Mouse (Mus musculus): ENCODE data around the gene Mknk1. TPM values are rescaled to one million over a fixed set of nuclear protein-coding genes. Genes with fewer than 3 reads are reported as not detected.

The Mknk1 gene
- total and polyA plus RNA-seq, 3 experiments, result 25.8 to 38.5 TPM; not detected in 1

- Histone ChIP-seq H3K4me3 (ENCODE audit: control insufficient read depth in 1 of 2, insufficient read depth in 1 of 2, low read depth in 2 of 2, low read length in 2 of 2) (no peak overlapping the region), H3K79me2 (ENCODE audit: control insufficient read depth, insufficient read depth, low read length, poor library complexity) (no peaks in the 10 kb centered on the region), H3K9ac (ENCODE audit: control insufficient read depth, low read depth, low read length, poor library complexity, severe bottlenecking) (no peak overlapping the region)
Measured at GRCm38 (mm10) chr4:115897901-115898631, 59.1 kb downstream of the Mknk1 start.

GRCm38 (mm10) chr4:115902816-115903215 is 63.8 kb downstream of the Mknk1 start:
- Histone ChIP-seq H3K27me3 (ENCODE audit: control insufficient read depth in 1 of 2, insufficient read depth in 2 of 2, low read length in 2 of 2) (no peaks in the 10 kb centered on the region; a peak in 1 of 4 replicates), H3K27ac (ENCODE audit: control insufficient read depth, low read depth, low read length) (no peak overlapping the region), H3K9ac (ENCODE audit: control insufficient read depth, low read depth, low read length, poor library complexity, severe bottlenecking) (no peak overlapping the region), H3K4me3 (ENCODE audit: control insufficient read depth in 1 of 2, insufficient read depth in 1 of 2, low read depth in 2 of 2, low read length in 2 of 2) (no peak overlapping the region), H3K79me2 (ENCODE audit: control insufficient read depth, insufficient read depth, low read length, poor library complexity) (no peaks in the 10 kb centered on the region), H3K9me3 (replicated peaks; ENCODE audit: insufficient read depth, low read length) (no peaks in the 10 kb centered on the region), H3K36me3 (ENCODE audit: control insufficient read depth in 1 of 2, insufficient read depth in 2 of 2, low read length in 2 of 2) (no peaks in the 10 kb centered on the region), H3K4me1 (ENCODE audit: control insufficient read depth in 1 of 2, insufficient read depth in 2 of 2, low read length in 2 of 2) (peaks cover 0 to 2% of the 10 kb centered on the region in 2 experiments; a peak in 1 of 4 replicates)
- peak; percentile 73 for DNase-seq (ENCODE audit: low read depth, low spot score)
- TF ChIP-seq E2F4 (IDR thresholded peaks at IDR 0.05; ENCODE audit: borderline replicate concordance, low read depth, low read length), result no peak
- peak; percentile 70 to 89 (median 73) for TF ChIP-seq CTCF (IDR thresholded peaks at IDR 0.05 in 2 of 3, conservative IDR thresholded peaks at IDR 0.05 in 1 of 3; ENCODE audit: control insufficient read depth in 1 of 3, insufficient read depth in 1 of 3, low read depth in 2 of 3, low read length in 3 of 3, poor library complexity in 1 of 3, severe bottlenecking in 1 of 3)
- TF ChIP-seq ZKSCAN1 (IDR thresholded peaks at IDR 0.05; ENCODE audit: low read depth, low read length), result peak; percentile 81; the same call in 1 of the 2 replicates
- TF ChIP-seq SMC3 (IDR thresholded peaks at IDR 0.05; ENCODE audit: low read depth, low read length), result peak; percentile 94
- TF ChIP-seq HCFC1 (IDR thresholded peaks at IDR 0.05; ENCODE audit: low read depth, low read length), result no peak
- peak; percentile 50 for TF ChIP-seq SIN3A (IDR thresholded peaks at IDR 0.05; ENCODE audit: low read length)
- TF ChIP-seq ZNF384 (IDR thresholded peaks at IDR 0.05; ENCODE audit: low read depth, low read length), result peak; percentile 99
- TF ChIP-seq MAX (IDR thresholded peaks at IDR 0.05; ENCODE audit: low read length), result no peak
- peak; percentile 97 for TF ChIP-seq RAD21 (IDR thresholded peaks at IDR 0.05; ENCODE audit: low read depth, low read length)
- peak; percentile 92 for TF ChIP-seq ZC3H11A (IDR thresholded peaks at IDR 0.05; ENCODE audit: low read depth, low read length)
- 0 out of 2 replicates have a peak, but pooled peaks have one; percentile 34 for TF ChIP-seq MAZ (IDR thresholded peaks at IDR 0.05; ENCODE audit: low read depth, low read length)
- 0 out of 2 replicates have a peak, but pooled peaks have one; percentile 28 for TF ChIP-seq ELF1 (IDR thresholded peaks at IDR 0.05; ENCODE audit: low read depth, low read length)
- TF ChIP-seq RCOR1 (IDR thresholded peaks at IDR 0.05; ENCODE audit: low read depth, low read length), result no peak
- no peak for TF ChIP-seq MXI1 (IDR thresholded peaks at IDR 0.05; ENCODE audit: low read depth, low read length)

More at GRCm38 (mm10) chr4:115897901-115898631, 59.1 kb downstream of the Mknk1 start:
- H3K9me3 ChIP-seq (replicated peaks; ENCODE audit: insufficient read depth, low read length), result no peaks in the 10 kb centered on the region
- H3K4me1 ChIP-seq (ENCODE audit: control insufficient read depth in 1 of 2, insufficient read depth in 2 of 2, low read length in 2 of 2), result no peaks in the 10 kb centered on the region
- TF ChIP-seq RAD21 (IDR thresholded peaks at IDR 0.05; ENCODE audit: low read depth, low read length), result no peak
- TF ChIP-seq MEF2A (IDR thresholded peaks at IDR 0.05; ENCODE audit: extremely low read depth, insufficient replicate concordance, low read depth, low read length, poor library complexity, severe bottlenecking), result no peak
- no peak for TF ChIP-seq JUND (IDR thresholded peaks at IDR 0.05; ENCODE audit: low read depth, low read length)
- TF ChIP-seq MXI1 (IDR thresholded peaks at IDR 0.05; ENCODE audit: low read depth, low read length), result no peak
- no peak for TF ChIP-seq SIN3A (IDR thresholded peaks at IDR 0.05; ENCODE audit: low read length)
- no peak for TF ChIP-seq RCOR1 (IDR thresholded peaks at IDR 0.05; ENCODE audit: low read depth, low read length)
- TF ChIP-seq CHD1 (IDR thresholded peaks at IDR 0.05; ENCODE audit: low read depth, low read length), result no peak
- no peak for TF ChIP-seq HCFC1 (IDR thresholded peaks at IDR 0.05; ENCODE audit: low read depth, low read length)
- no peak for TF ChIP-seq ELF1 (IDR thresholded peaks at IDR 0.05; ENCODE audit: low read depth, low read length)
- no peak for TF ChIP-seq POLR2AphosphoS2 (IDR thresholded peaks at IDR 0.05; ENCODE audit: low read length)
- no peak for TF ChIP-seq SMC3 (IDR thresholded peaks at IDR 0.05; ENCODE audit: low read depth, low read length)
- no peak for TF ChIP-seq ZKSCAN1 (IDR thresholded peaks at IDR 0.05; ENCODE audit: low read depth, low read length)
- TF ChIP-seq BHLHE40 (IDR thresholded peaks at IDR 0.05; ENCODE audit: borderline replicate concordance, low read depth, low read length), result no peak
- no peak for TF ChIP-seq NELFE (IDR thresholded peaks at IDR 0.05; ENCODE audit: low read depth, low read length)
- H3K27me3 ChIP-seq (ENCODE audit: control insufficient read depth in 1 of 2, insufficient read depth in 2 of 2, low read length in 2 of 2), result 0 out of 4 replicates have a peak, but pooled peaks cover 0 to 2% of the 10 kb centered on the region in 2 experiments
- no peak for DNase-seq (ENCODE audit: low read depth, low spot score)
- H3K36me3 ChIP-seq (ENCODE audit: control insufficient read depth in 1 of 2, insufficient read depth in 2 of 2, low read length in 2 of 2), result no peaks in the 10 kb centered on the region
- H3K27ac ChIP-seq (ENCODE audit: control insufficient read depth, low read depth, low read length), result no peak overlapping the region

Data from MEL (cell line).